Mouse (Mus musculus) liver, embryonic 14.5 days (tissue): ENCODE results near the gene Gdf9. TPM values are rescaled to one million over a fixed set of nuclear protein-coding genes. Genes with fewer than 3 reads are reported as not detected.
"Not testable (repeated sequence)": the region's sequence is repeated elsewhere in the genome, so short reads cannot be mapped to it uniquely, and the experiment has no call there.

ENCODE experiments used
- ATAC-seq: fragments of 200-750 bp; cut with Nextera tagmentation; 2 replicates; pipeline ENCODE4 v1.8.0; 2017; ENCODE audit warnings: moderate number of reproducible peaks, mild to moderate bottlenecking, moderate library complexity; ENCODE audit not compliant: insufficient read depth
- DNase-seq, 3 experiments: peaks; one replicate each; pipeline ENCODE4 v3.0.0-alpha.2; 2012 to 2013; ENCODE audit warnings: low read depth in 3 of 3, low spot score in 3 of 3
- H3K27ac ChIP-seq: fragments of 300-500 bp; sonication (generic); 2 replicates; pipeline ENCODE4 v1.5.1; 2014; ENCODE audit warnings: moderate library complexity, mild to moderate bottlenecking, control low read depth, inconsistent platforms
- H3K27me3 ChIP-seq: fragments of 300-500 bp; sonication (generic); 2 replicates; pipeline ENCODE4 v1.6.1; 2014; ENCODE audit warnings: mild to moderate bottlenecking, low read length, moderate library complexity; ENCODE audit not compliant: control insufficient read depth, insufficient read depth
- H3K36me3 ChIP-seq: fragments of 300-500 bp; sonication (generic); replicated peaks from 2 replicates; pipeline ENCODE4 v1.6.1; 2014; ENCODE audit warnings: low read depth; ENCODE audit not compliant: control insufficient read depth, insufficient read depth
- H3K4me1 ChIP-seq, 2 experiments: fragments of 200-500 bp in 1 of 2; fragments of 300-500 bp in 1 of 2; sonication (generic) in 1 of 2; replicated peaks; 2 replicates each; pipeline ENCODE4 v1.6.1; 2012 to 2014; ENCODE audit warnings: antibody characterized with exemption in 1 of 2, inconsistent platforms in 1 of 2, low read length in 1 of 2; ENCODE audit not compliant: control insufficient read depth in 2 of 2, insufficient read depth in 2 of 2
- H3K4me2 ChIP-seq: fragments of 300-500 bp; sonication (generic); 2 replicates; pipeline ENCODE4 v1.6.1; 2014; ENCODE audit warnings: low read depth, mild to moderate bottlenecking, control low read depth, moderate library complexity
- H3K4me3 ChIP-seq, 2 experiments: fragments of 200-500 bp in 1 of 2; fragments of 300-500 bp in 1 of 2; sonication (generic) in 1 of 2; 2 replicates each; pipeline ENCODE4 v1.5.1; 2012 to 2014; ENCODE audit warnings: low read depth in 2 of 2, low read length in 2 of 2, mild to moderate bottlenecking in 2 of 2, control low read depth in 1 of 2, inconsistent platforms in 1 of 2, moderate library complexity in 1 of 2; ENCODE audit not compliant: insufficient read depth in 1 of 2
- H3K9ac ChIP-seq: fragments of 300-500 bp; sonication (generic); replicated peaks from 2 replicates; pipeline ENCODE4 v1.6.1; 2014; ENCODE audit warnings: mild to moderate bottlenecking, control low read depth, moderate library complexity
- H3K9me3 ChIP-seq: fragments of 300-500 bp; sonication (generic); 2 replicates; pipeline ENCODE4 v1.6.1; 2016; ENCODE audit warnings: low read length, mixed read lengths; ENCODE audit not compliant: control insufficient read depth
- CTCF ChIP-seq: IDR thresholded peaks from 2 replicates; pipeline ENCODE4 v1.5.1; 2016; ENCODE audit warnings: antibody characterized with exemption, low read depth, control low read depth
- EP300 ChIP-seq: IDR thresholded peaks from 2 replicates; pipeline ENCODE4 v1.6.1; 2016; ENCODE audit warnings: antibody characterized with exemption, low read depth
- WGBS: fragments of 180-500 bp; shearing (Covaris S2); extraction: QIAGEN DNeasy Blood & Tissue Kit; methylation state at CpG from one replicate; pipeline ENCODE4 v1.1.7; 2014; ENCODE audit not compliant: insufficient replicate concordance; 5-methylcytosine and 5-hydroxymethylcytosine counted together
- polyA plus RNA-seq, 2 experiments: library from polyadenylated mRNA; depleted of rRNA in 1 of 2; stranded (reverse) in 1 of 2; unstranded in 1 of 2; fragments of >200 nt; fragmentation: Nextera tagmentation in 1 of 2; extraction: Ambion mirVana in 1 of 2; gene quantifications; 2 replicates each; pipeline versions ENCODE4 v1.2.1 to v1.2.3; 2012 to 2014

Gene Gdf9
- polyA plus RNA-seq, 2 experiments: 0.12 to 0.41 TPM

GRCm38 (mm10) chr11:53425711-53426255, 5.0 kb upstream of the Gdf9 start:
- H3K4me1 ChIP-seq: peaks cover 4 to 17% of the 10 kb centered on the region in 2 experiments; a peak in 3 of 4 replicates
- no peak overlapping the region for H3K4me3 ChIP-seq
- DNase-seq: no peak
- no peaks in the 10 kb centered on the region for H3K9me3 ChIP-seq
- H3K4me2 ChIP-seq: no peak overlapping the region
- H3K36me3 ChIP-seq: peaks cover 12% of the 10 kb centered on the region
- WGBS: 64% methylated on average over 6 of the region's 6 CpGs
- H3K27ac ChIP-seq: no peak overlapping the region
- TF ChIP-seq CTCF (no peak), EP300 (no peak)
- ATAC-seq: no peak
- H3K27me3 ChIP-seq: no peaks in the 10 kb centered on the region
- H3K9ac ChIP-seq: no peak overlapping the region

- not testable (repeated sequence) for H3K4me2 ChIP-seq, H3K27me3 ChIP-seq, H3K27ac ChIP-seq, ATAC-seq, DNase-seq, H3K4me3 ChIP-seq, H3K9me3 ChIP-seq, H3K9ac ChIP-seq
- WGBS: 67% methylated on average over 3 of the region's 3 CpGs
- peaks cover 12% of the 10 kb centered on the region for H3K36me3 ChIP-seq
- H3K4me1 ChIP-seq: peaks cover 10 to 24% of the 10 kb centered on the region in 2 experiments
Measured at GRCm38 (mm10) chr11:53426914-53427313, 3.9 kb upstream of the Gdf9 start.

- no peaks in the 10 kb centered on the region for H3K9me3 ChIP-seq
- no peak overlapping the region for H3K4me3 ChIP-seq
- H3K36me3 ChIP-seq: peaks cover 12% of the 10 kb centered on the region
- peaks cover 22 to 37% of the 10 kb centered on the region in 2 experiments for H3K4me1 ChIP-seq
- no peaks in the 10 kb centered on the region for H3K27me3 ChIP-seq
- DNase-seq (no peak), ATAC-seq (no peak)
- H3K4me2 ChIP-seq: no peak overlapping the region
- no peak overlapping the region for H3K27ac ChIP-seq
- 77% methylated on average over 3 of the region's 3 CpGs for WGBS
- TF ChIP-seq CTCF (no peak), EP300 (no peak)
- H3K9ac ChIP-seq: no peak overlapping the region
Measured at GRCm38 (mm10) chr11:53427993-53428715, 2.7 kb upstream of the Gdf9 start.

GRCm38 (mm10) chr11:53428716-53429057, 2.1 kb upstream of the Gdf9 start:
- peaks cover 12% of the 10 kb centered on the region for H3K36me3 ChIP-seq
- no peak for ATAC-seq
- no peak for TF ChIP-seq EP300
- TF ChIP-seq CTCF: no peak
- no peak overlapping the region for H3K9ac ChIP-seq
- H3K4me2 ChIP-seq: no peak overlapping the region
- DNase-seq: no peak
- H3K4me1 ChIP-seq: peaks cover 24 to 40% of the 10 kb centered on the region in 2 experiments
- no peak overlapping the region for H3K4me3 ChIP-seq
- WGBS: 83% methylated on average over 5 of the region's 5 CpGs
- H3K9me3 ChIP-seq: no peaks in the 10 kb centered on the region
- no peak overlapping the region for H3K27ac ChIP-seq
- H3K27me3 ChIP-seq: no peaks in the 10 kb centered on the region

- Histone ChIP-seq H3K9ac (no peak overlapping the region), H3K4me2 (peak overlapping the region; percentile 94), H3K27me3 (no peaks in the 10 kb centered on the region), H3K36me3 (peaks cover 12% of the 10 kb centered on the region), H3K9me3 (no peaks in the 10 kb centered on the region), H3K4me3 (peak overlapping the region; percentile 47 to 86; a peak in 3 of 4 replicates), H3K4me1 (peaks cover 24 to 39% of the 10 kb centered on the region in 2 experiments), H3K27ac (no peak overlapping the region)
- ATAC-seq (no peak), DNase-seq (no peak)
- TF ChIP-seq CTCF (0 out of 2 replicates have a peak, but pooled peaks have one; percentile 4), EP300 (no peak)
Measured at GRCm38 (mm10) chr11:53429182-53429581, 1.6 kb upstream of the Gdf9 start.
